8 mouse cellular contexts compared by ENCODE assay signal in the genomic region with DNA sequence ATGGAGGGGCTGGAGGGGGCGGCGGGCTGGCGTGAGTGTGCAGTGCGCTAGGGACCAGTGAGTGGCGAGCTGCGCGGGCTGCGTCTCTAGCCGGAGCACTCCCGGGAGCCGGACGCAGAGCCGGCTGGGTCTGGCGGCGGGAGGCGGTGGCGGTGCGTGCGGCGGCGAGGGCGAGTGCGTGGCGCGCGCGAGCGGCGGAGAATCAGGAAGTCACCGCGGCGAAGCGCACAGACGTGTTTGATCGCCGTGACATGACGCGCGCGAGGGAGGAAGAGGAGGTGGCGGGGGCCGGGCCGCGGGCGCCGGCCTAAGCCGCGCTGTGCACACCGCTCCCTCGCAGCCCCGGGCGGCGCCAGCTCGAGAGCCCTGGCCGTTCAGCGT. TPM values are rescaled to one million over a fixed set of nuclear protein-coding genes. Genes with fewer than 3 reads are reported as not detected.
DNase-seq lines count a peak whose midpoint lies in the region; ATAC-seq lines count a peak whose summit lies in the region.

No protein-coding gene starts in this region.

- H3K9ac ChIP-seq in heart, embryonic 11.5 days (ENCODE audit: low read depth, low read length): peak overlapping the region; percentile 72

- no peaks in the 10 kb centered on the region; the same call in 1 of the 2 replicates for H3K4me1 ChIP-seq in heart, embryonic 11.5 days (ENCODE audit: control insufficient read depth, insufficient read depth, low read length)

- H3K36me3 ChIP-seq in heart, embryonic 11.5 days (ENCODE audit: control insufficient read depth, insufficient read depth, low read length): no peaks in the 10 kb centered on the region

- DNase-seq in right cerebral cortex, adult 18-20 months: peak; percentile 83
- DNase-seq in right cerebral cortex, postnatal 25 days: no peak
- DNase-seq in embryo, embryonic 11.5 days (ENCODE audit: low read depth, low spot score): peak; percentile 26
- peak; percentile 72 to 86 for DNase-seq in kidney, postnatal 25 days
- DNase-seq in lung, postnatal 36 days: peak; percentile 81
- DNase-seq in retina, postnatal 1 day: peak; percentile 78
- peak; percentile 70 for DNase-seq in yolk sac, embryonic 10.5 days (ENCODE audit: low spot score)

- peak; percentile 11; the same call in 1 of the 2 replicates for ATAC-seq in heart, embryonic 11.5 days (replicated peaks; ENCODE audit: insufficient number of reproducible peaks, low FRiP score, low TSS enrichment)

- H3K27ac ChIP-seq in heart, embryonic 11.5 days (ENCODE audit: low read depth, low read length): no peak overlapping the region

- peak overlapping the region; percentile 76 for H3K4me3 ChIP-seq in heart, embryonic 11.5 days (ENCODE audit: low read depth, low read length)

- no peaks in the 10 kb centered on the region for H3K9me3 ChIP-seq in heart, embryonic 11.5 days (replicated peaks; ENCODE audit: control insufficient read depth, low read length)

- H3K27me3 ChIP-seq in heart, embryonic 11.5 days (ENCODE audit: control insufficient read depth, insufficient read depth, low read length): no peaks in the 10 kb centered on the region

- WGBS in heart, embryonic 11.5 days (ENCODE audit: insufficient replicate concordance): 0% methylated on average over 40 of the region's 56 CpGs

- peak overlapping the region; percentile 99 for H3K4me2 ChIP-seq in heart, embryonic 11.5 days

RNA-seq across cellular contexts. Expression of gene Smarca2, which starts 2.3 kb away (rescaled TPM):
- 26.6 and 31.4 TPM in 2 replicates for polyA plus RNA-seq in heart, embryonic 11.5 days (2014; fragmentation: Nextera tagmentation; extraction: Ambion mirVana)
